In genomic region chr5:135932359-135932758, GRCm38 (mm10) we compare ENCODE assay signal across 8 mouse cellular contexts. TPM values are rescaled to one million over a fixed set of nuclear protein-coding genes. Genes with fewer than 3 reads are reported as not detected.
DNase-seq lines count a peak whose midpoint lies in the region; ATAC-seq lines count a peak whose summit lies in the region.

No protein-coding gene starts in this region.

- H3K4me1 ChIP-seq in kidney, embryonic 15.5 days = peaks cover 23% of the 10 kb centered on the region
- H3K4me1 ChIP-seq in embryonic facial prominence, embryonic 10.5 days = peaks cover 27% of the 10 kb centered on the region
- peaks cover 16% of the 10 kb centered on the region for H3K4me1 ChIP-seq in intestine, embryonic 16.5 days (ENCODE audit: control insufficient read depth, insufficient read depth, low read length)

- peak overlapping the region; percentile 35 for H3K4me2 ChIP-seq in kidney, embryonic 15.5 days
- no peak overlapping the region for H3K4me2 ChIP-seq in intestine, embryonic 16.5 days (ENCODE audit: low read depth, low read length)

- no peaks in the 10 kb centered on the region for H3K9me3 ChIP-seq in kidney, embryonic 15.5 days (replicated peaks)
- no peaks in the 10 kb centered on the region for H3K9me3 ChIP-seq in embryonic facial prominence, embryonic 10.5 days
- no peaks in the 10 kb centered on the region for H3K9me3 ChIP-seq in intestine, embryonic 16.5 days (ENCODE audit: control insufficient read depth, low read length)

- H3K27me3 ChIP-seq in kidney, embryonic 15.5 days = no peaks in the 10 kb centered on the region
- no peaks in the 10 kb centered on the region for H3K27me3 ChIP-seq in embryonic facial prominence, embryonic 10.5 days (replicated peaks; ENCODE audit: low read depth, poor library complexity, severe bottlenecking)
- H3K27me3 ChIP-seq in intestine, embryonic 16.5 days (replicated peaks; ENCODE audit: control insufficient read depth, insufficient read depth, low read length) = no peaks in the 10 kb centered on the region

- H3K4me3 ChIP-seq in kidney, embryonic 15.5 days (replicated peaks) = no peak overlapping the region
- H3K4me3 ChIP-seq in embryonic facial prominence, embryonic 10.5 days = peak overlapping the region; percentile 95
- no peak overlapping the region for H3K4me3 ChIP-seq in intestine, embryonic 16.5 days (ENCODE audit: low read length)

- no peak for ATAC-seq in kidney, embryonic 15.5 days (replicated peaks; ENCODE audit: low FRiP score)
- no peak for ATAC-seq in intestine, embryonic 16.5 days

- H3K9ac ChIP-seq in kidney, embryonic 15.5 days = no peak overlapping the region
- H3K9ac ChIP-seq in intestine, embryonic 16.5 days (ENCODE audit: low read depth, low read length) = 0 out of 2 replicates have a peak overlapping the region, but pooled peaks have one; percentile 33

- WGBS in kidney, embryonic 15.5 days = 76% methylated on average over 2 of the region's 2 CpGs
- WGBS in embryonic facial prominence, embryonic 10.5 days = 93% methylated on average over 2 of the region's 2 CpGs
- 73% methylated on average over 2 of the region's 2 CpGs for WGBS in intestine, embryonic 16.5 days

- H3K27ac ChIP-seq in kidney, embryonic 15.5 days = no peak overlapping the region
- no peak overlapping the region for H3K27ac ChIP-seq in embryonic facial prominence, embryonic 10.5 days (replicated peaks)
- H3K27ac ChIP-seq in intestine, embryonic 16.5 days (ENCODE audit: low read length) = no peak overlapping the region

- peaks cover 52% of the 10 kb centered on the region for H3K36me3 ChIP-seq in kidney, embryonic 15.5 days
- H3K36me3 ChIP-seq in embryonic facial prominence, embryonic 10.5 days (replicated peaks) = peaks cover 52% of the 10 kb centered on the region
- H3K36me3 ChIP-seq in intestine, embryonic 16.5 days (ENCODE audit: control insufficient read depth, insufficient read depth, low read length) = no peaks in the 10 kb centered on the region; the same call in 1 of the 2 replicates

- DNase-seq in kidney, adult 8-10 months = no peak
- no peak for DNase-seq in embryonic facial prominence, embryonic 10.5 days (ENCODE audit: low spot score)
- peak; percentile 16 for DNase-seq in retina, embryonic 14.5 days (ENCODE audit: low spot score)
- DNase-seq in ovary, postnatal 36 days (ENCODE audit: low spot score) = no peak
- no peak for DNase-seq in urinary bladder, postnatal 4 days (ENCODE audit: low spot score in 2 of 2)
- DNase-seq in gastrocnemius, postnatal 10 days = no peak

RNA-seq across cellular contexts. Expression of gene Ywhag, which starts 2.1 kb away (rescaled TPM):
- 179 and 189 TPM in 2 replicates for polyA plus RNA-seq in kidney, embryonic 15.5 days (2015; fragmentation: Nextera tagmentation; extraction: Ambion mirVana)
- 244 and 257 TPM in 2 replicates for polyA plus RNA-seq in embryonic facial prominence, embryonic 10.5 days (2016; fragmentation: Nextera tagmentation; extraction: Ambion mirVana)
- polyA plus RNA-seq in intestine, embryonic 16.5 days (2015; fragmentation: Nextera tagmentation; extraction: Ambion mirVana) = 137 and 144 TPM in 2 replicates
- 100 to 1,000 TPM; 302 to 322 TPM for total RNA-seq in gastrocnemius, postnatal 10 days (2021)

RNA-seq across cellular contexts. Expression of gene Ssc4d, which starts 42.0 kb away (rescaled TPM):
- polyA plus RNA-seq in kidney, embryonic 15.5 days (2015; fragmentation: Nextera tagmentation; extraction: Ambion mirVana) = 9.6 and 10.1 TPM in 2 replicates
- 3.1 and 4.0 TPM in 2 replicates for polyA plus RNA-seq in embryonic facial prominence, embryonic 10.5 days (2016; fragmentation: Nextera tagmentation; extraction: Ambion mirVana)
- 2.3 and 2.9 TPM in 2 replicates for polyA plus RNA-seq in intestine, embryonic 16.5 days (2015; fragmentation: Nextera tagmentation; extraction: Ambion mirVana)
- 1 to 10 TPM in 1 of 2 experiments, under 1 TPM in 1; 0.78 to 1.1 TPM for total RNA-seq in gastrocnemius, postnatal 10 days (2021)

RNA-seq across cellular contexts. Expression of gene Hspb1, which starts 44.6 kb away (rescaled TPM):
- 70.0 and 72.9 TPM in 2 replicates for polyA plus RNA-seq in kidney, embryonic 15.5 days (2015; fragmentation: Nextera tagmentation; extraction: Ambion mirVana)
- 24.0 and 24.4 TPM in 2 replicates for polyA plus RNA-seq in embryonic facial prominence, embryonic 10.5 days (2016; fragmentation: Nextera tagmentation; extraction: Ambion mirVana)
- polyA plus RNA-seq in intestine, embryonic 16.5 days (2015; fragmentation: Nextera tagmentation; extraction: Ambion mirVana) = 112 and 114 TPM in 2 replicates
- total RNA-seq in gastrocnemius, postnatal 10 days (2021) = 100 to 1,000 TPM; 357 to 451 TPM

RNA-seq across cellular contexts. Expression of gene Zp3, which starts 47.5 kb away (rescaled TPM):
- polyA plus RNA-seq in kidney, embryonic 15.5 days (2015; fragmentation: Nextera tagmentation; extraction: Ambion mirVana) = 0.30 TPM in 1 of 2 replicates, not detected in the other
- not detected in 2 replicates for polyA plus RNA-seq in embryonic facial prominence, embryonic 10.5 days (2016; fragmentation: Nextera tagmentation; extraction: Ambion mirVana)
- polyA plus RNA-seq in intestine, embryonic 16.5 days (2015; fragmentation: Nextera tagmentation; extraction: Ambion mirVana) = 0.68 and 1.5 TPM in 2 replicates
- not detected for total RNA-seq in gastrocnemius, postnatal 10 days (2021)
